Mouse (Mus musculus): Measurements from ENCODE around the gene Gm21981. TPM values are rescaled to one million over a fixed set of nuclear protein-coding genes. Genes with fewer than 3 reads are reported as not detected.

Gm21981 gene
- polyA plus RNA-seq, 1 experiment from 2014 or later: 7.7 TPM

- peaks cover 8% of the 10 kb centered on the region for H3K4me1 ChIP-seq (ENCODE audit: control insufficient read depth, insufficient read depth, low read length)
- peak within 1 kb of the TSS; percentile 61 for H3K4me3 ChIP-seq (ENCODE audit: low read depth, low read length)
- peak within 1 kb of the TSS; percentile 78 for H3K4me2 ChIP-seq (ENCODE audit: low read depth, low read length)
- H3K27me3 ChIP-seq (ENCODE audit: control insufficient read depth, insufficient read depth, low read length): no peaks in the 10 kb centered on the region
- H3K36me3 ChIP-seq (ENCODE audit: control insufficient read depth, insufficient read depth, low read length): no peaks in the 10 kb centered on the region
- WGBS: under 1% methylated on average over 58 of the region's 82 CpGs
- H3K9ac ChIP-seq (replicated peaks; ENCODE audit: low read depth, low read length): peak within 1 kb of the TSS; percentile 83
- ATAC-seq (ENCODE audit: low read depth): peak; percentile 94
- no peaks in the 10 kb centered on the region for H3K9me3 ChIP-seq (ENCODE audit: control insufficient read depth, low read length)
- H3K27ac ChIP-seq (ENCODE audit: low read depth, low read length): peak within 1 kb of the TSS; percentile 69
Observed at GRCm38 (mm10) chr17:47694503-47695336, 465 bp upstream of the Gm21981 start, which contains the start of gene Prickle4. Prickle4 (minus strand) TSS chr17:47694736.

- 28% methylated on average over 13 of the region's 13 CpGs for WGBS
- Histone ChIP-seq H3K4me1 (ENCODE audit: control insufficient read depth, insufficient read depth, low read length) (peaks cover 8% of the 10 kb centered on the region), H3K9me3 (ENCODE audit: control insufficient read depth, low read length) (no peaks in the 10 kb centered on the region), H3K27me3 (ENCODE audit: control insufficient read depth, insufficient read depth, low read length) (no peaks in the 10 kb centered on the region), H3K27ac (ENCODE audit: low read depth, low read length) (no peak overlapping the region), H3K4me2 (ENCODE audit: low read depth, low read length) (peak overlapping the region; percentile 78), H3K36me3 (ENCODE audit: control insufficient read depth, insufficient read depth, low read length) (no peaks in the 10 kb centered on the region), H3K9ac (replicated peaks; ENCODE audit: low read depth, low read length) (peak overlapping the region; percentile 83), H3K4me3 (ENCODE audit: low read depth, low read length) (peak overlapping the region; percentile 61)
- ATAC-seq (ENCODE audit: low read depth): no peak; the same call in 1 of the 2 replicates
Observed at GRCm38 (mm10) chr17:47693671-47694441, 399 bp downstream of the Gm21981 start.

- Histone ChIP-seq H3K9ac (replicated peaks; ENCODE audit: low read depth, low read length) (no peak overlapping the region), H3K27me3 (ENCODE audit: control insufficient read depth, insufficient read depth, low read length) (no peaks in the 10 kb centered on the region), H3K9me3 (ENCODE audit: control insufficient read depth, low read length) (no peaks in the 10 kb centered on the region), H3K27ac (ENCODE audit: low read depth, low read length) (no peak overlapping the region), H3K36me3 (ENCODE audit: control insufficient read depth, insufficient read depth, low read length) (no peaks in the 10 kb centered on the region), H3K4me3 (ENCODE audit: low read depth, low read length) (no peak overlapping the region), H3K4me2 (ENCODE audit: low read depth, low read length) (no peak overlapping the region), H3K4me1 (ENCODE audit: control insufficient read depth, insufficient read depth, low read length) (peaks cover 16% of the 10 kb centered on the region)
- 92% methylated on average over 3 of the region's 3 CpGs for WGBS
- no peak for ATAC-seq (ENCODE audit: low read depth)
Observed at GRCm38 (mm10) chr17:47691650-47692049, 2.6 kb downstream of the Gm21981 start.

GRCm38 (mm10) chr17:47689894-47690293, 4.4 kb downstream of the Gm21981 start:
- H3K9me3 ChIP-seq (ENCODE audit: control insufficient read depth, low read length): no peaks in the 10 kb centered on the region
- 77% methylated on average over 7 of the region's 8 CpGs for whole genome bisulfite sequencing
- H3K4me3 ChIP-seq (ENCODE audit: low read depth, low read length): no peak overlapping the region; the same call in 1 of the 2 replicates
- no peak overlapping the region for H3K27ac ChIP-seq (ENCODE audit: low read depth, low read length)
- H3K9ac ChIP-seq (replicated peaks; ENCODE audit: low read depth, low read length): peak overlapping the region; percentile 78; the same call in 1 of the 2 replicates
- H3K4me2 ChIP-seq (ENCODE audit: low read depth, low read length): peak overlapping the region; percentile 90
- H3K4me1 ChIP-seq (ENCODE audit: control insufficient read depth, insufficient read depth, low read length): peaks cover 13% of the 10 kb centered on the region
- no peak for ATAC-seq (ENCODE audit: low read depth)
- no peaks in the 10 kb centered on the region for H3K27me3 ChIP-seq (ENCODE audit: control insufficient read depth, insufficient read depth, low read length)
- H3K36me3 ChIP-seq (ENCODE audit: control insufficient read depth, insufficient read depth, low read length): no peaks in the 10 kb centered on the region; the same call in 1 of the 2 replicates

GRCm38 (mm10) chr17:47688608-47689575, 5.4 kb downstream of the Gm21981 start, which contains the start of gene Frs3:
Frs3 (plus strand) TSS chr17:47689030.
- peak within 1 kb of the TSS; percentile 87 for H3K27ac ChIP-seq (ENCODE audit: low read depth, low read length)
- H3K4me3 ChIP-seq (ENCODE audit: low read depth, low read length): peak within 1 kb of the TSS; percentile 70
- H3K27me3 ChIP-seq (ENCODE audit: control insufficient read depth, insufficient read depth, low read length): no peaks in the 10 kb centered on the region
- peaks cover 8% of the 10 kb centered on the region for H3K4me1 ChIP-seq (ENCODE audit: control insufficient read depth, insufficient read depth, low read length)
- H3K9me3 ChIP-seq (ENCODE audit: control insufficient read depth, low read length): no peaks in the 10 kb centered on the region
- WGBS: 1% methylated on average over 56 of the region's 58 CpGs
- H3K36me3 ChIP-seq (ENCODE audit: control insufficient read depth, insufficient read depth, low read length): peaks cover 3% of the 10 kb centered on the region; the same call in 1 of the 2 replicates
- H3K9ac ChIP-seq (replicated peaks; ENCODE audit: low read depth, low read length): peak within 1 kb of the TSS; percentile 78
- ATAC-seq (ENCODE audit: low read depth): peak; percentile 68
- peak within 1 kb of the TSS; percentile 90 for H3K4me2 ChIP-seq (ENCODE audit: low read depth, low read length)

- Histone ChIP-seq H3K9me3 (ENCODE audit: control insufficient read depth, low read length) (no peaks in the 10 kb centered on the region), H3K27ac (ENCODE audit: low read depth, low read length) (peak within 1 kb of the TSS; percentile 87), H3K9ac (replicated peaks; ENCODE audit: low read depth, low read length) (peak within 1 kb of the TSS; percentile 78), H3K4me1 (ENCODE audit: control insufficient read depth, insufficient read depth, low read length) (peaks cover 8% of the 10 kb centered on the region), H3K4me2 (ENCODE audit: low read depth, low read length) (peak within 1 kb of the TSS; percentile 90), H3K36me3 (ENCODE audit: control insufficient read depth, insufficient read depth, low read length) (peaks cover 3% of the 10 kb centered on the region; the same call in 1 of the 2 replicates), H3K27me3 (ENCODE audit: control insufficient read depth, insufficient read depth, low read length) (no peaks in the 10 kb centered on the region), H3K4me3 (ENCODE audit: low read depth, low read length) (peak within 1 kb of the TSS; percentile 70)
- 0% methylated on average over 9 of the region's 9 CpGs for WGBS
- ATAC-seq (ENCODE audit: low read depth): no peak
Observed at GRCm38 (mm10) chr17:47688344-47688607, 6.0 kb downstream of the Gm21981 start, which contains the start of gene Tomm6. Tomm6 (minus strand) TSS chr17:47688386.

GRCm38 (mm10) chr17:47687409-47688343, 6.6 kb downstream of the Gm21981 start:
- Histone ChIP-seq H3K4me2 (ENCODE audit: low read depth, low read length) (peak overlapping the region; percentile 90), H3K9me3 (ENCODE audit: control insufficient read depth, low read length) (no peaks in the 10 kb centered on the region), H3K27me3 (ENCODE audit: control insufficient read depth, insufficient read depth, low read length) (no peaks in the 10 kb centered on the region), H3K27ac (ENCODE audit: low read depth, low read length) (peak overlapping the region; percentile 87), H3K36me3 (ENCODE audit: control insufficient read depth, insufficient read depth, low read length) (peaks cover 3% of the 10 kb centered on the region; the same call in 1 of the 2 replicates), H3K9ac (replicated peaks; ENCODE audit: low read depth, low read length) (peak overlapping the region; percentile 78), H3K4me3 (ENCODE audit: low read depth, low read length) (peak overlapping the region; percentile 70), H3K4me1 (ENCODE audit: control insufficient read depth, insufficient read depth, low read length) (peaks cover 8% of the 10 kb centered on the region)
- WGBS: 1% methylated on average over 70 of the region's 70 CpGs
- peak; percentile 91 for ATAC-seq (ENCODE audit: low read depth)
